Mouse (Mus musculus) forebrain, postnatal 0 days (tissue): ENCODE results near the gene Mark2. TPM values are rescaled to one million over a fixed set of nuclear protein-coding genes. Genes with fewer than 3 reads are reported as not detected.

Source experiments
- ATAC-seq: fragments of 200-750 bp; cut with Nextera tagmentation; 2 replicates; pipeline ENCODE4 v1.8.0; 2017; ENCODE audit warnings: mild to moderate bottlenecking, moderate library complexity
- DNase-seq: peaks from one replicate; pipeline ENCODE4 v3.0.0-alpha.2; 2015
- H3K27ac ChIP-seq: fragments of 300-500 bp; sonication (generic); 2 replicates; pipeline ENCODE4 v1.5.1; 2014; ENCODE audit warnings: low read depth, mild to moderate bottlenecking, antibody characterized with exemption, low read length, moderate library complexity, mixed read lengths
- H3K27me3 ChIP-seq: fragments of 300-500 bp; sonication (generic); 2 replicates; pipeline ENCODE4 v1.6.1; 2014; ENCODE audit warnings: mild to moderate bottlenecking, low read length, mixed read lengths; ENCODE audit not compliant: insufficient read depth
- H3K36me3 ChIP-seq: fragments of 300-500 bp; sonication (generic); 2 replicates; pipeline ENCODE4 v1.6.1; 2014; ENCODE audit warnings: mild to moderate bottlenecking, moderate library complexity; ENCODE audit not compliant: insufficient read depth
- H3K4me1 ChIP-seq: fragments of 300-500 bp; sonication (generic); 2 replicates; pipeline ENCODE4 v1.6.1; 2014; ENCODE audit warnings: antibody characterized with exemption; ENCODE audit not compliant: insufficient read depth
- H3K4me2 ChIP-seq: fragments of 300-500 bp; sonication (generic); 2 replicates; pipeline ENCODE4 v1.6.1; 2014; ENCODE audit warnings: low read depth, mild to moderate bottlenecking, moderate library complexity
- H3K4me3 ChIP-seq: fragments of 300-500 bp; sonication (generic); 2 replicates; pipeline ENCODE4 v1.5.1; 2014; ENCODE audit warnings: low read depth, low read length, mixed read lengths
- H3K9ac ChIP-seq: fragments of 300-500 bp; sonication (generic); 2 replicates; pipeline ENCODE4 v1.6.1; 2014; ENCODE audit warnings: mild to moderate bottlenecking
- H3K9me3 ChIP-seq: fragments of 300-500 bp; sonication (generic); 2 replicates; pipeline ENCODE4 v1.6.1; 2016; ENCODE audit warnings: low read length
- CTCF ChIP-seq: sonication (generic); IDR thresholded peaks from 2 replicates; pipeline ENCODE4 v1.5.1; 2016; ENCODE audit warnings: antibody characterized with exemption, control low read depth, low read depth
- WGBS: fragments of 180-500 bp; shearing (Covaris S2); extraction: QIAGEN DNeasy Blood & Tissue Kit; methylation state at CpG from one replicate; pipeline ENCODE4 v1.1.7; 2014; 5-methylcytosine and 5-hydroxymethylcytosine counted together
- polyA plus RNA-seq: library from polyadenylated mRNA; unstranded; fragments of >200 nt; fragmentation: Nextera tagmentation; extraction: Ambion mirVana; gene quantifications from 2 replicates; pipeline ENCODE4 v1.2.1, GENCODE M21; 2015
- total RNA-seq: library from RNA; depleted of rRNA; stranded (reverse); fragments of >200 nt; gene quantifications from 2 replicates; pipeline ENCODE4 v1.2.3, GENCODE M21; 2014

The Mark2 gene
- total and polyA plus RNA-seq, 2 experiments from 2014 or later: 35.7 to 38.7 TPM

GRCm38 (mm10) chr19:7286563-7287315 lies 54.9 kb downstream of the Mark2 start:
- DNase-seq (no peak), ATAC-seq (no peak)
- no peak overlapping the region for H3K4me2 ChIP-seq
- no peak for TF ChIP-seq CTCF
- H3K9me3 ChIP-seq: no peaks in the 10 kb centered on the region
- H3K27me3 ChIP-seq: no peaks in the 10 kb centered on the region
- peaks cover 65% of the 10 kb centered on the region for H3K36me3 ChIP-seq
- no peaks in the 10 kb centered on the region for H3K4me1 ChIP-seq
- WGBS: 92% methylated on average over 12 of the region's 12 CpGs
- H3K27ac ChIP-seq: no peak overlapping the region
- H3K9ac ChIP-seq: no peak overlapping the region
- no peak overlapping the region for H3K4me3 ChIP-seq

GRCm38 (mm10) chr19:7280557-7281330 lies 60.9 kb downstream of the Mark2 start:
- 84% methylated on average over 18 of the region's 18 CpGs for WGBS
- ATAC-seq: peak; percentile 14; the same call in 1 of the 2 replicates
- Histone ChIP-seq H3K4me3 (no peak overlapping the region), H3K27ac (peak overlapping the region; percentile 40; the same call in 1 of the 2 replicates), H3K4me2 (no peak overlapping the region), H3K27me3 (no peaks in the 10 kb centered on the region), H3K36me3 (peaks cover 89% of the 10 kb centered on the region), H3K9me3 (no peaks in the 10 kb centered on the region), H3K9ac (no peak overlapping the region), H3K4me1 (no peaks in the 10 kb centered on the region)
- DNase-seq: peak; percentile 29
- no peak for TF ChIP-seq CTCF

DNA sequence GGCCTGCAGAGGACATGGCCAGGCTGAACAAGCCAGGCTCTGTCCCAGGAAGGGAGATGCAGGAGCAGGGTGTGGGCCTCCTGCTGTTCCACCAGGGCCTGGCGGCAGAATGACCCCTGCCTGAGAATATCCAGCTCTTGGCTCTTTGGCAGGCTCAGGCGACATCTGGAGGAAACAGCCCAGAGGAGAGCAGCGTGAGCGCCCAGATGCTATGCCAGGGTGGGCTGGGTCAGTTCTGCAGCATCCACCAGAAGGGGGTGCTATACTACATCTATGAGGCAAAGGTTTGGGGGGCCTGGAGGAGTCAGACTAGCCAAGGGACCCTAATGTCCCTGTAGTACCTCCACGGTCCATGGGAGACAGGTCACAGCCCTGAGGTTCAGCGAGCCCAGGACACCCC lies 62.5 kb downstream of the Mark2 start:
- no peaks in the 10 kb centered on the region for H3K27me3 ChIP-seq
- WGBS: 37% methylated on average over 6 of the region's 6 CpGs
- H3K36me3 ChIP-seq: peaks cover 84% of the 10 kb centered on the region
- peak; percentile 34 for ATAC-seq
- DNase-seq: peak; percentile 52
- no peak overlapping the region for H3K4me3 ChIP-seq
- H3K9me3 ChIP-seq: no peaks in the 10 kb centered on the region
- no peak overlapping the region for H3K9ac ChIP-seq
- no peaks in the 10 kb centered on the region for H3K4me1 ChIP-seq
- H3K4me2 ChIP-seq: no peak overlapping the region
- peak; percentile 65 for TF ChIP-seq CTCF
- 0 out of 2 replicates have a peak overlapping the region, but pooled peaks have one; percentile 40 for H3K27ac ChIP-seq

GRCm38 (mm10) chr19:7278200-7278906 lies 63.3 kb downstream of the Mark2 start:
- H3K9ac ChIP-seq: no peak overlapping the region
- 73% methylated on average over 6 of the region's 6 CpGs for WGBS
- no peak for DNase-seq
- peaks cover 83% of the 10 kb centered on the region for H3K36me3 ChIP-seq
- H3K4me1 ChIP-seq: no peaks in the 10 kb centered on the region
- no peaks in the 10 kb centered on the region for H3K9me3 ChIP-seq
- no peak overlapping the region for H3K4me3 ChIP-seq
- no peaks in the 10 kb centered on the region for H3K27me3 ChIP-seq
- no peak for TF ChIP-seq CTCF
- peak overlapping the region; percentile 40; the same call in 1 of the 2 replicates for H3K27ac ChIP-seq
- ATAC-seq: no peak
- no peak overlapping the region for H3K4me2 ChIP-seq

DNA sequence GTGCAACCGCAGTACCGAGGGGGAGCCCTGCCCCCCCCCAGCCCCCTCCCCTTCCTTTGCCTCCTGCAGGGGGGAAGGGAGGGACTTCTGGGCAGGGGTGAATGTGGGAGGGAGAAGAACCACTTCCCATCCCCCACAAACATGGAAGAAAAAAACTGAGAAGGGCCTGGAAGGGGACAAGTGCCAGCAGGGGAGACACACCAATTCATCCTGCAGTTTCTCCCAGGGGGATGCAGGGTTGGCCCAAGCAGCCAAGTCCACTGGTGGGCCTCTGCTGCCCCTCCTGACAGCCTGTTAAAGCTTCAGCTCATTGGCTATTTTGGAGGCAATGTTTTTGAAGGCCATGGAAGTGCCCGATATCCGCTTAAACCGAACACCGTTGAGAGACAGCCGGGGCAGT lies 64.9 kb downstream of the Mark2 start:
- H3K9me3 ChIP-seq: no peaks in the 10 kb centered on the region
- H3K4me3 ChIP-seq: no peak overlapping the region
- no peaks in the 10 kb centered on the region for H3K4me1 ChIP-seq
- no peak for ATAC-seq
- peak overlapping the region; percentile 84 for H3K27ac ChIP-seq
- no peak for DNase-seq
- H3K9ac ChIP-seq: no peak overlapping the region
- peaks cover 78% of the 10 kb centered on the region for H3K36me3 ChIP-seq
- whole genome bisulfite sequencing: 54% methylated on average over 7 of the region's 7 CpGs
- TF ChIP-seq CTCF: no peak
- H3K4me2 ChIP-seq: no peak overlapping the region
- no peaks in the 10 kb centered on the region for H3K27me3 ChIP-seq

- no peaks in the 10 kb centered on the region for H3K9me3 ChIP-seq
- peak; percentile 38 for ATAC-seq
- peak overlapping the region; percentile 33; the same call in 1 of the 2 replicates for H3K9ac ChIP-seq
- no peak overlapping the region for H3K4me2 ChIP-seq
- H3K27me3 ChIP-seq: no peaks in the 10 kb centered on the region
- peak; percentile 57 for DNase-seq
- WGBS: 23% methylated on average over 7 of the region's 7 CpGs
- H3K4me1 ChIP-seq: no peaks in the 10 kb centered on the region
- TF ChIP-seq CTCF: peak; percentile 23
- peaks cover 78% of the 10 kb centered on the region for H3K36me3 ChIP-seq
- H3K27ac ChIP-seq: peak overlapping the region; percentile 84
- H3K4me3 ChIP-seq: no peak overlapping the region
Measured at GRCm38 (mm10) chr19:7276053-7276659, 65.5 kb downstream of the Mark2 start.
